Mouse (Mus musculus): ENCODE measurements around the gene Sorcs1. TPM values are rescaled to one million over a fixed set of nuclear protein-coding genes. Genes with fewer than 3 reads are reported as not detected.
A peak's percentile ranks its signal among the peaks of the same experiment; 100 is the strongest.

Sorcs1 gene
- total RNA-seq, 4 experiments from 2014 or later, result 34.1 to 40.8 (median 37.9) TPM

GRCm38 (mm10) chr19:50566306-50566705 is 112.1 kb downstream of the Sorcs1 start:
- DNase-seq (ENCODE audit: low spot score in 2 of 2), result no peak

- DNase-seq (ENCODE audit: low spot score in 2 of 2), result peak; percentile 28 to 57
Observed at GRCm38 (mm10) chr19:50558771-50559170, 119.7 kb downstream of the Sorcs1 start.

- DNase-seq (ENCODE audit: low spot score in 2 of 2), result no peak
Observed at GRCm38 (mm10) chr19:50534031-50534430, 144.4 kb downstream of the Sorcs1 start.

- no peak for DNase-seq (ENCODE audit: low spot score in 2 of 2)
Observed at GRCm38 (mm10) chr19:50527835-50528234, 150.6 kb downstream of the Sorcs1 start.

GRCm38 (mm10) chr19:50526094-50526493 is 152.4 kb downstream of the Sorcs1 start:
- DNase-seq (ENCODE audit: low spot score in 2 of 2), result peak in 1 of 2 experiments; percentile 20

- no peak for DNase-seq (ENCODE audit: low spot score in 2 of 2)
Observed at GRCm38 (mm10) chr19:50521943-50522342, 156.5 kb downstream of the Sorcs1 start.

GRCm38 (mm10) chr19:50515059-50515673 is 163.3 kb downstream of the Sorcs1 start:
- DNase-seq (ENCODE audit: low spot score in 2 of 2), result no peak

- no peak for DNase-seq (ENCODE audit: low spot score in 2 of 2)
Observed at GRCm38 (mm10) chr19:50514309-50514830, 164.1 kb downstream of the Sorcs1 start.

GRCm38 (mm10) chr19:50502816-50503215 is 175.6 kb downstream of the Sorcs1 start:
- DNase-seq (ENCODE audit: low spot score in 2 of 2), result no peak

- DNase-seq (ENCODE audit: low spot score in 2 of 2), result no peak
Observed at GRCm38 (mm10) chr19:50491121-50491520, 187.3 kb downstream of the Sorcs1 start.

GRCm38 (mm10) chr19:50490721-50491120 is 187.7 kb downstream of the Sorcs1 start:
- no peak for DNase-seq (ENCODE audit: low spot score in 2 of 2)

- DNase-seq (ENCODE audit: low spot score in 2 of 2), result no peak
Observed at GRCm38 (mm10) chr19:50489786-50490185, 188.7 kb downstream of the Sorcs1 start.

GRCm38 (mm10) chr19:50488421-50488820 is 190.0 kb downstream of the Sorcs1 start:
- no peak for DNase-seq (ENCODE audit: low spot score in 2 of 2)

GRCm38 (mm10) chr19:50487768-50488167 is 190.7 kb downstream of the Sorcs1 start:
- peak; percentile 21 to 65 for DNase-seq (ENCODE audit: low spot score in 2 of 2)

- DNase-seq (ENCODE audit: low spot score in 2 of 2), result no peak
Observed at GRCm38 (mm10) chr19:50486345-50486744, 192.1 kb downstream of the Sorcs1 start.

GRCm38 (mm10) chr19:50476774-50477173 is 201.7 kb downstream of the Sorcs1 start:
- DNase-seq (ENCODE audit: low spot score in 2 of 2), result no peak

- no peak for DNase-seq (ENCODE audit: low spot score in 2 of 2)
Observed at GRCm38 (mm10) chr19:50468592-50468991, 209.9 kb downstream of the Sorcs1 start.

- no peak for DNase-seq (ENCODE audit: low spot score in 2 of 2)
Observed at GRCm38 (mm10) chr19:50464811-50465210, 213.6 kb downstream of the Sorcs1 start.

- no peak for DNase-seq (ENCODE audit: low spot score in 2 of 2)
Observed at GRCm38 (mm10) chr19:50458581-50458980, 219.9 kb downstream of the Sorcs1 start.

GRCm38 (mm10) chr19:50457275-50457892 is 221.1 kb downstream of the Sorcs1 start:
- no peak for DNase-seq (ENCODE audit: low spot score in 2 of 2)

- no peak for DNase-seq (ENCODE audit: low spot score in 2 of 2)
Observed at GRCm38 (mm10) chr19:50441099-50441498, 237.3 kb downstream of the Sorcs1 start.

- no peak for DNase-seq (ENCODE audit: low spot score in 2 of 2)
Observed at GRCm38 (mm10) chr19:50440246-50440910, 238.1 kb downstream of the Sorcs1 start.
